Mouse (Mus musculus) testis, postnatal 14 days (tissue): ENCODE data around the gene Frmd4b.
A peak's percentile ranks its signal among the peaks of the same experiment; 100 is the strongest.
"Not testable (repeated sequence)": the region's sequence is repeated elsewhere in the genome, so short reads cannot be mapped to it uniquely, and the experiment has no call there.

ENCODE experiments used
- DNase-seq: peaks from one replicate; pipeline ENCODE4 v3.0.0; 2021; ENCODE audit warnings: low spot score

The Frmd4b gene

GRCm38 (mm10) chr6:97472873-97473550 lies 144.3 kb downstream of the Frmd4b start:
- DNase-seq, result no peak

GRCm38 (mm10) chr6:97463898-97464524 lies 153.3 kb downstream of the Frmd4b start:
- DNase-seq, result peak; percentile 48

DNA sequence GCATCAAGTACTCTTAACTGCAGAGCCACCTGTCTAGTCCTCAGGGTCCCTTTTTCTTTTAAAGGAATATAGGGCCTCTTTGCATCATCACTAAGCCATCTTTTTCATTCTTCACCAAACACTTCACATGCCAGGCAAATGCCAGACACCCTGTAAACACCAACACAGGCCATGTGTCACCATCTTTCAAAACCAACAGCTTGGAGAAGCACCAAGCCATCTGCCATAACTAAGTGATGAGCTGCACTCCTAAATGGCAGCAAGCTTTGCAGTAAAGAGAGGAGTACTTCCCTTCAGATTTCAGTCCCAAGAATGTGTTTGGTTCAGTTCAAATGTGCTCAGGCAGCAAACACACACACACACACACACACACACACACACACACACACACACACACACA lies 154.9 kb downstream of the Frmd4b start:
- no peak for DNase-seq

DNA sequence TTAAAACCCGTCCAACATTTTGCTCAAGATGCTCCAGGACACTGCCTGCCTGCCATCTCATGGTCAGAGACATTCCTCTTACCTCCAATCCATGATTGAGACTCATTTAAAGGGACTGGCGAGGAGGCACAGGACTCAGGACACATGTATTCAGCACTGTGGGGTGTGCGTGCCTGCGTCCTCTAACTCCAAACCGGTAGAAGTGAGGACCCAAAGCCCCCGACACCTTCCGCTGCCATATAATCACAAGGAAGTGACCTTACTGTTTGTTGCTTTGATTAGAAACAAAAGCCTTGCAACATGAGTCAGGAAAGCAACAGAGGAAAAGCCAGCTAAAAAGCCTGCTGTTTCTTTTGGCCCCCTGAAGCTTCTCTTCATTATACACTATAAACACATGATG lies 158.2 kb downstream of the Frmd4b start:
- no peak for DNase-seq

GRCm38 (mm10) chr6:97458358-97458757 lies 159.0 kb downstream of the Frmd4b start:
- DNase-seq, result no peak

DNA sequence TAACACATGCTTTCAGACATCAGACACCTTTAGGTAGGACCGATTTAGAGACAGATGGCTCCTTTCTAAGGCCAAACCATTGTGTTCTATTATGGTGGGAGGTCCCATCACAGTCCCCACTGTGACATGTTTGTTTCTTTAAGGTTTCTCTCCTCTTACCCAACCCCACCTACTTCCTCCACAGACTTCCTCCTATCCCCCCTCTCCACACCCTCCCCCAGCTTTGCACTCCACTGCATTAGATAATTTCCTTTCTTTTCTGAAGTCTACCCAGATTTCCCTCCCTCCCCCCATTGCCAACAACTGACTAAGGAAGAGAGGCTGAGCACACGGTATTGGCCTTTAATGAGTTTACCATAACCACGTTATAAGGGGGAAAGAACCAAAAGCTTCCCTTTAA lies 159.4 kb downstream of the Frmd4b start:
- no peak for DNase-seq

DNA sequence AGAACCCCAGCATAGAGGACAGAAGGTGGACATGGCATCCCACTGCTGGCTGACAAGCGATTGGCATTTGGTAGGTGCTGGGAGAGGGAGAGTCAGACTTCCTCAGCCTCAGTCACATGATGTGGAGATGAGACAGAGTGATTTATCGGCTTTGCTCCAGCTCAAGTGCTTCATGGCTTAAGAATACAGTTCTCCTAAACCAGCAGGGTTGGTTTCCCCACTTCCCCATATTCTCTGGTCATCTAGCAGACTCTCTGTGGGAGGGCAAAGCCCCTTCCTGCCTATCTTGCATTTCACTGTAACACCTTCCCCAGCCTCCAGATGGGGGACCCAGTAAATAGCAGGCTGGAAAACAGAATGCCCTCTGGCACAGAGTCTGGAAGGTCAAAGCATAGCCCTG lies 160.1 kb downstream of the Frmd4b start:
- no peak for DNase-seq

DNA sequence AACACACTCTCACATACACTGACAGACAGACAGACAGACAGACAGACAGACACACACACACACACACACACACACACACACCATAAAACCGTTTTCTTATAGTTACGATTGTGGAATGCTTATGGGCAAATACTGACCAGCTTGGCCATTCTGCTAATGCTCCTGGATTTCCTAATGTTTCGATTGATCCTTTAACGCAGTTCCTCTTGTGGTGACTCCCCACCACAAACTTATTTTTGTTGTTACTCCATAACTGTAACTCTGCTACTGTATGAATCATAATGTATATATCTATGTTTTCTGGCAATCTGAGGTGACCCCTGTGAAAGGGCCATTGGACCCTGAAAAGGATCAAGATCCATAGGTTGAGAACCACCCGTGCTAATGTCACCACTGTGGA lies 165.1 kb downstream of the Frmd4b start:
- DNase-seq, result no peak

GRCm38 (mm10) chr6:97449806-97450205 lies 167.5 kb downstream of the Frmd4b start:
- DNase-seq, result peak; percentile 15

DNA sequence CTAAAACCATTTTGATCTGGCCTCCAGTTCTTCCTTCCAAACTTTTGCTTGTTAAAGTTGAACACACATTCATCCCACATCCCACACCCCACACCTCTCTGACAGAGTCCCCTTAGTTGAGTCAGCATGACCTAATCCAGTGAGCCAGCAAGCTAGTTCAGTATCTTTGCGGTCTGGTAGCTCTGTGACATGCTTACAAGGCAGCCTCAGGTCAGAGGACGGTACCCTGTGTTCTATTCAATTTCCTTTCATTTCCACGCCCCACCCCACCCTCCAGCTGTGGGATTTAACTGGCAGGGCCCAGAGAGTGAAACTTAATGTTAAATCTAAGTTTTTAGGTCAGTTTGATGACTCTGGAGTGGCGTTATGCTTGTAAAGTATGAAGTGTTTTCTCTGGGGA lies 170.3 kb downstream of the Frmd4b start:
- DNase-seq, result peak; percentile 28

GRCm38 (mm10) chr6:97444145-97444544 lies 173.2 kb downstream of the Frmd4b start:
- DNase-seq, result no peak

DNA sequence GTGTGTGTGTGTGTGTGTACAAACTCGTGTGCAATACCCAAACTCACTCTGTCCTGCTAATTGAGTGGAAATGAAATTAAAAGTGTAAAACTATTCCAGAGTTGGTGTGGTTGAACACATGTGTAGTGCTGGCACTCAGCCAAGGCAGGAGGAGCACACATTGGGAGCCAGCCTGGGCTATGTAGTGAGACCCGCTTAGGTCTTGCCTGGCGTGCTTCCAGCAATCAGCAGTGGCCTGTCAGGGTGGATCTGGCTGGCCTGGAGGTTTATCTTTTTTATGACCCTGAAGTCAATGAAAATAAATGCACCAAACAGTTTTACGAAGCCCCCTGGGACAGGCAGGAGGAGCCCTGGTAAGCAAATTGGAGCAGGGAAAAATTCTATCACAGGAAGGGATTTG lies 173.8 kb downstream of the Frmd4b start:
- DNase-seq, result no peak

GRCm38 (mm10) chr6:97441357-97441756 lies 176.0 kb downstream of the Frmd4b start:
- DNase-seq, result no peak

- no peak for DNase-seq
These were observed 178.3 kb downstream of the Frmd4b start for GRCm38 (mm10) chr6:97438918-97439645.

DNA sequence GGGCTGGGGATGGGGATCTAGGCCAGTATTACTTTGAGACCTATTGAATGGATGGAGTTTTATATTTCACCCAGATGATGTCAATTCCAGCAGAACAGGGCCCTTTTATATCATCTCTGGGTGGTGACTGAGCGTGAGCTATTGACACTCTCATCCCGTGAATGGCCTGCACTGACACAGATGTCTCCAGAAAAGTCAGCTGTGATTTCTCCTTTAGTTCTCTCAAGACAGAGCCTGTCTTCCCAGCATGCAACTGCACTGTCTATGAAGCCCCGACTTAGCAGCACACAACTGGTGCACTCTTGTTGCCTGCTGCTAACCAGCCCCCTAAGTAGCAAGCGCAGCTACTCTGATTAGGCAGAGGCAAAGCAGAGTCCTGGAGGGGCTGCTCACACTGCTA lies 182.6 kb downstream of the Frmd4b start:
- no peak for DNase-seq

- DNase-seq, result no peak
These were observed 185.9 kb downstream of the Frmd4b start for GRCm38 (mm10) chr6:97431309-97432004.

- no peak for DNase-seq
These were observed 186.8 kb downstream of the Frmd4b start for GRCm38 (mm10) chr6:97430519-97430918.

DNA sequence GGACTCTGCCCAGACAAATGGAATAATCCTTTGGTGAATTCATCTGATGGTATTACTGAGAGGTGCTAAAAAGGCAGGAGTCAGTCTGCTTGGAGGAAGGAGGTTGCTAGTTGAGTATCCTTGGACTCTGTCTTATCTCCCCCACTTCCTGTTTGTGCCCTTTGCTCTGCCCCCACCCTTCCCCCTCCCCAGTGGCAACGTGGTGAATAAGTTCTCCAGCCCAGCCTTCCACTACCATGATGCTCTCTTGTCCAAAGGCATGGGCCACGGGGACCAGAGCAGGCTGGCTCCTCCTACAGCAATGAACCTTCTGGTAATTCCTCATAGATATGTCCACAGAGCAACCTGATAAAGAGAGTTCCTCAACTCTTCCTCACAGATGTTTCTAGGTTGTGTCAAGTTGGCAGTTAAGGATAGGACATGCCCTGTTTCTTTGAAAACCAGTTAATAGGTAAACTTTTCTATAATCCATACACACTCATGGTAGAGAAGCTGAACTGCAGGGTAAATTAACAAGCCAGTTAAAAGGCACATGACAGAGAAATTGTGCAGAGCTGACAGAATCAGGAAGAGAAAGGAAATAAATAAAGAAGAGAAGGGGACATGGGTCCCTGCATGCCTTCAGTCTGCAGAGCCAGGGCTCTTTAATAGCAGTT lies 187.5 kb downstream of the Frmd4b start:
- no peak for DNase-seq

GRCm38 (mm10) chr6:97419771-97420446 lies 197.4 kb downstream of the Frmd4b start:
- DNase-seq, result no peak

GRCm38 (mm10) chr6:97416972-97417554 lies 200.3 kb downstream of the Frmd4b start:
- DNase-seq, result peak; percentile 31

- not testable (repeated sequence) for DNase-seq
These were observed 201.8 kb downstream of the Frmd4b start for GRCm38 (mm10) chr6:97415578-97415977.
